Mouse (Mus musculus): Measurements from ENCODE around the gene Masp1. TPM values are rescaled to one million over a fixed set of nuclear protein-coding genes. Genes with fewer than 3 reads are reported as not detected.

Gene Masp1
- total RNA-seq, 2 experiments from 2014 or later: not detected

GRCm38 (mm10) chr16:23475651-23476050 is 45.0 kb downstream of the Masp1 start:
- no peak for ATAC-seq (replicated peaks; ENCODE audit: low FRiP score, poor library complexity, severe bottlenecking)

- no peak for ATAC-seq (replicated peaks; ENCODE audit: low FRiP score, poor library complexity, severe bottlenecking)
Measured at GRCm38 (mm10) chr16:23472046-23472445, 48.6 kb downstream of the Masp1 start.

DNA sequence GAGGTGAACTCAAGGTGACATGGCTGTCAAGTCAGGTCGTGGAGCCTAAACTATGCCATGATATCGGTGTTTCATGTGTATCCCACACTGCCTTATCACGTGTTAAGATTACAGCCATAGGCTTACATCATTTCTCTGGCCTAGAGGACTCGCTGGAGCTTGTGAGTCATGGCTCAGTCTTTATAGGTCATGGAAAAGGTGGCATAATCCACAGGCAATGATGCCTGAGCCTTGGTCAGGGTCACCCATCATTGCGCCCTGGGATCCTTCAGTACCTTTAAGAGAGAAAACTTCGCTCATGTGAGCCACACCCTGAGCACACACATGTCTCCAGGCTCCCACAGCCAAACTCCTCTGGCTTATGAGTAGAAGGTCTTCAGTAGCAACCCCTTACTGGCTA is 49.1 kb downstream of the Masp1 start:
- ATAC-seq (replicated peaks; ENCODE audit: low FRiP score, poor library complexity, severe bottlenecking): no peak

- ATAC-seq (replicated peaks; ENCODE audit: low FRiP score, poor library complexity, severe bottlenecking): no peak
Measured at GRCm38 (mm10) chr16:23463671-23464347, 56.8 kb downstream of the Masp1 start.

GRCm38 (mm10) chr16:23458906-23459588 is 61.6 kb downstream of the Masp1 start:
- ATAC-seq (replicated peaks; ENCODE audit: low FRiP score, poor library complexity, severe bottlenecking): no peak

- no peak for ATAC-seq (replicated peaks; ENCODE audit: low FRiP score, poor library complexity, severe bottlenecking)
Measured at GRCm38 (mm10) chr16:23457338-23457737, 63.3 kb downstream of the Masp1 start.

- ATAC-seq (replicated peaks; ENCODE audit: low FRiP score, poor library complexity, severe bottlenecking): no peak
Measured at GRCm38 (mm10) chr16:23456534-23456933, 64.1 kb downstream of the Masp1 start.

DNA sequence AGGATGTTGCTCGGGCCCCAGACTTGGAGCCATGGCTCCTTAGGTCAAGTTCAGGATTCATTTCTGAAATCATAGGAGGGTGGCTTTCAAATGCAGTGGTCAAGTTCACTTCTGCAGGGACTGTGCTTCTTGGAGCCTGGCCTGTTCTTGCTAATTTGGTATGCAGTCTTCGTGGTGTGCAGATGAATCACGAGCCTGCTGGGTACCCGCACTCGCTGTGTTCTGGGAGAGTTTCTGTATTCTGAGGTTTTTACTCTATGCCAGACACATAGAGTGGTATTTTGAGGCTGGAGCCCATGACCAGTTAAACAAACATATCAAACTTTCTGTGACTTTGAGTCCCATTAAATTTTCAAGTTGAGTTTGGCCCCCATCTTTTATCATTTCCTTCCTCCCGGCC is 66.2 kb downstream of the Masp1 start:
- no peak for ATAC-seq (replicated peaks; ENCODE audit: low FRiP score, poor library complexity, severe bottlenecking)

GRCm38 (mm10) chr16:23452476-23452875 is 68.1 kb downstream of the Masp1 start:
- no peak for ATAC-seq (replicated peaks; ENCODE audit: low FRiP score, poor library complexity, severe bottlenecking)

DNA sequence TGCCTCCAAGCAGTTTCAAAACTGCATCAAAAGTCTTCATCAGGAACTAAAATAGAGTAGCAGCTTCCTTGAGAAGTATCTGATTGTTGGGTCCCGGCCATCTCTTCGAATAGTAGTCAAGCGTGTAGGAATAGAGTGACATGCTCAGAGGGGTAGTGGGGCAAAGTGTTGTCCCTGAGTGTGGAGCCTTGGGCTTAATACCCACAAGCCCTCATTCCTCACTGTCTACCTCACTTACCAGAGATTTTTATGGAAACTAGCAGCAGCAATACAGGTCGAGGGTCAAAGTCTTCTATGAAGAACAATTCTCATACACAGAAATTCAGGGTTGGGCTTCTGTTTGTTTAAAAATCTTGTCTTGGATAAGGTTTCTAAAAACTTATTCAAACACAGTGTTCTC is 69.8 kb downstream of the Masp1 start:
- ATAC-seq (replicated peaks; ENCODE audit: low FRiP score, poor library complexity, severe bottlenecking): no peak

DNA sequence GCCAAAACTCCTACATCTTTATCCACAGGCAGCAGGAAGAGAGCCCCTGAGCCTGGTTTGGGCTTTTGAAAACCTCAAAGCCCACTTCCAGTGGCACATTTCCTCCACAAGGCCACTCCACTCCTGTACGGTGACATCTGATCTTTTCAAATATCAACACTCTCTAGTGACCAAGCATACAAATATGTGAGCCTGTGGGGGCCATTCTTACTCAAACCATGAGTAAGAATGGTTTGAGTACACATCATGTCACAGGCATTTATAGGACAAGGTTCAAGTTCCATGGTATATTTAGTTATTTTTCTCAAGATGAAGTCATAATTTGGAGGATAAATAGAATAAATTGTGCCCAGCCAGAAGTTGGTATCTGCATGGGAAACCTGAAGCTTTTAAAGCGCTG is 70.7 kb downstream of the Masp1 start:
- no peak for ATAC-seq (replicated peaks; ENCODE audit: low FRiP score, poor library complexity, severe bottlenecking)

- no peak for ATAC-seq (replicated peaks; ENCODE audit: low FRiP score, poor library complexity, severe bottlenecking)
Measured at GRCm38 (mm10) chr16:23444231-23444630, 76.4 kb downstream of the Masp1 start.

DNA sequence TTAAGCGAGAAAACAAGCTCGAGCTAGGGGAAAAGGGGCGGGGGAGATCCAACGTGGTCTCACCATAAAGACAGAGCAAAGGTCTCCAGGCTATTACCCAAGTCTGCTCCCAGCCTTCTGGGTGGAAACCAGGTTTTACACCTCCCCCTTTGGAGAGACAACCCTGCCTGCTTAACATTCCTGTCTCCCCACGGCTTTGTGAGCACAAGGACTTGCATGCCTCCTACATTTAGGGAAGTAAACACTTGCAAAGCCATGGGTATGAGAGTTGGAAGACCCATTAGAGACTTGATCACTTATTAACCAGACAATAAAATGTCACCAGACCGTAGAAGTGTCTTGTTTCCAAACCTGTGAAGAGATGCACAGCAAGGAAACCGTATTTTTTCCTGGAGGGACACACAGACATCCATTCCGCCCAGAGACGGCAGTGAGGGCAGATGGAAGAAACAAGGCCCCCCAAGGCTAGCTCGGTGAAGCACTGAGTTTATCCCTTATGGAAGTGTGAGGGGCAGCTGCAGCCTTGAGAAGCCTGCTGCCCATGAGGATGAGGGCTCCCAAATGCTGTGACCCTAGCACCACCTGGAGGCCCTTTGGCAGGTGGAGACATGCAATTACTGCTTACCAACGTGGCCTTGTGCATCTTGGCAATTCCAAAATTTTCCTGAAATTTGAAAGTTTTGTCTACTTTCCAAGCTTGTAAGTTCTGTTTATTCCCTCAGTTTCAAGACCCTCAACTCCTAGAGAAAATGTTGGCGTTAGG is 83.0 kb downstream of the Masp1 start:
- ATAC-seq (replicated peaks; ENCODE audit: low FRiP score, poor library complexity, severe bottlenecking): no peak

DNA sequence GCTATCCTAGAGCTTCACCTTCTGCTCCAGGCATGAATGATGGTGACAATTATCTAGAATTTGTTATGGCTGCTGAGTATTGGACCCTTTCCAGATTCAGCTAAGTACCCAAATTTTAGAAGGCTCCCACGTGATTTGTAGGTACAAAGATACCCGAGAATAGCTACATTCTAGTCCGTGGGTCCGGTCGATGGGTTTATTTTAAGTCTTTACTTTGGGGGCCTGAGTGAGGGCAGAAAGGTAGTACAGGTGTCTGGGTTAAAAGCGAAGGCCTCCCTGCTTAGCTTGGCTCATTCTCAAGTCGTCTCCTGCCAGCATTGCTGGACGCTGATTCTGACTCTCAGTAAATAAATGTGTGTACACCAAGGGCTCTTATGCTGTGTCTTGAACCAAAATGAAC is 90.6 kb downstream of the Masp1 start:
- no peak for ATAC-seq (replicated peaks; ENCODE audit: low FRiP score, poor library complexity, severe bottlenecking)

DNA sequence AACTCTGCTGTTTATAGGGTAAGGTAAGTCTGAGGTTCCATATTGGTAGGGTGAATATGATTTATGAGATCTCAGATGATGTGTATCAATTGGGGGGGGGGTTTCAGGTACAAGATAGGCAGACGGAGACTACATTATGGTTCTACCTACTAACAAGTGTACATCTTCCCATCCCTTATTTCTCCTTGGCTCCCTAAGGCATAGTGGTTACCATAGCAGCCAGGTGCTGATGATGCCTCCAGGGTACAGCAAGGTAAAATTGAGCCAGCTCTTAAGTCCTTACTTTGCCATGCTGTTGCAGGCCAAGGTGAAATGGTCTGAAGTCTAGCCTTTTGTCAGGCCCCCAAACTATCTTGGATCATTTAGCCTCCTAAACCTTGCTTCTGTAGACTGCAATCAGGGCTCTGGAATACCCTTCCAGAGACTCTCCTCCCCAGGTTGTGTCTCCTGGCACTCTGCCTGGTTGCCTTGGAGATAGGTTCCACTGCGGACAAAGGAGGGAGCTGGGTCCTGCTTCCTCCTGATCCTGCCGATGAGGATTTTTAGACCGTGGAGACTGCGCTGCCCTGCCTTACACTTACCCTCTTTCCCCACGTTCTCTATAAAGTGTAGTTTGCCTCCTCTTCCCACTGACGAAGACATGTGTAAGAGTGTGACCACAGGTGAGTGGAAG is 91.8 kb downstream of the Masp1 start, which contains the start of gene Rtp1:
Gene Rtp1 (plus strand): TSS at position 487 of the 673 bp plus-strand sequence.
- ATAC-seq (replicated peaks; ENCODE audit: low FRiP score, poor library complexity, severe bottlenecking): no peak

DNA sequence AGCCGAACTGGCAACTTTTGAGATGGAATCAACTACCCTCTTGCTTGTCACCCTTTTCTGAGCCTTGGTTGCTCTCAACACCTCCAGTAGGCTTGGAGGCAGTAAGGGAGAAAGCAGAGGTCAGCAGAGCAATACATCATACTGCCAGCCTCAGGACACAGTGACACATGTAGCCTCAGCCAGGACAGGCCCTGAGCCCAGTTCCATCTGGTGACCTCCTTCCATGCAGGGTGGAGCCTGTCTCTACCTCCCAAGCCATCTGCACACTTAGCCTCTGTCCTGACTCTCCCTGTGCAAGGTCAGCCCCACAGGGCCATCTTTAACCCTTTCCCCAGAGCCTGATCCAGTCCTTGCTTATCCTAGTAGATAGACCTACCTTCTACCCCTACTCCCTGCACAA is 92.9 kb downstream of the Masp1 start:
- no peak for ATAC-seq (replicated peaks; ENCODE audit: low FRiP score, poor library complexity, severe bottlenecking)

DNA sequence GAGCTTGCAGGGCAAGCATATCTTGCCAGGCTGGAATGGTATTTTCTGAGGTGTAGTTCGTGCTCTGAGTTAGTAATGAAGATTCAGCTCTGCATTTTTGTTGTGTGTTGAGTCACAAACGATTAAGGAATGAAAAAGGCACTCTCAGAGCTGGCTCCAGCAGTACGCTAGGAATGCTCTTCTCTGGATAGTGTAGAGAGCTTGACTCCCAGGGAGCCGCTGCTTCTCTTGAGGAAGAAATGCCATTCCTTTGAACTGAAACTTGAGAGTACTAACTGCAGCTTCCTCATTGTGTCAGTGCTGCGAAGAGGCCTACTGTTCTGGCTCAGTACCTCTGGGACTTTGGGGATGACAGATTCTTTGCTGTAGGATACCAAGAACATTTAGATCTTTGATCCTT is 96.8 kb downstream of the Masp1 start:
- no peak for ATAC-seq (replicated peaks; ENCODE audit: low FRiP score, poor library complexity, severe bottlenecking)

- no peak for ATAC-seq (replicated peaks; ENCODE audit: low FRiP score, poor library complexity, severe bottlenecking)
Measured at GRCm38 (mm10) chr16:23419565-23420085, 101.0 kb downstream of the Masp1 start.

GRCm38 (mm10) chr16:23417456-23418240 is 103.0 kb downstream of the Masp1 start:
- no peak for ATAC-seq (replicated peaks; ENCODE audit: low FRiP score, poor library complexity, severe bottlenecking)
